Mouse (Mus musculus) hindbrain, postnatal 0 days (tissue): ENCODE results near the gene Prdm1. TPM values are rescaled to one million over a fixed set of nuclear protein-coding genes. Genes with fewer than 3 reads are reported as not detected.

Experiments used
- ATAC-seq: fragments of 200-750 bp; cut with Nextera tagmentation; 2 replicates; pipeline ENCODE4 v1.8.0; 2017; ENCODE audit warnings: mild to moderate bottlenecking, moderate TSS enrichment, moderate library complexity
- DNase-seq: peaks from one replicate; pipeline ENCODE4 v3.0.0-alpha.2; 2015; ENCODE audit warnings: low spot score
- H3K27ac ChIP-seq: fragments of 300-500 bp; sonication (generic); 2 replicates; pipeline ENCODE4 v1.5.1; 2014; ENCODE audit warnings: mild to moderate bottlenecking
- H3K27me3 ChIP-seq: fragments of 300-500 bp; sonication (generic); 2 replicates; pipeline ENCODE4 v1.6.1; 2014; ENCODE audit warnings: low read length, mixed read lengths; ENCODE audit not compliant: insufficient read depth
- H3K36me3 ChIP-seq: fragments of 300-500 bp; sonication (generic); 2 replicates; pipeline ENCODE4 v1.6.1; 2014; ENCODE audit warnings: low read length, mixed read lengths; ENCODE audit not compliant: insufficient read depth
- H3K4me1 ChIP-seq: fragments of 300-500 bp; sonication (generic); 2 replicates; pipeline ENCODE4 v1.6.1; 2014; ENCODE audit warnings: antibody characterized with exemption, low read length, mixed read lengths; ENCODE audit not compliant: insufficient read depth
- H3K4me2 ChIP-seq: fragments of 300-500 bp; sonication (generic); 2 replicates; pipeline ENCODE4 v1.6.1; 2014; ENCODE audit warnings: low read depth, mild to moderate bottlenecking, low read length, moderate library complexity, mixed read lengths
- H3K4me3 ChIP-seq: fragments of 300-500 bp; sonication (generic); 2 replicates; pipeline ENCODE4 v1.5.1; 2014; ENCODE audit warnings: low read length
- H3K9ac ChIP-seq: fragments of 300-500 bp; sonication (generic); replicated peaks from 2 replicates; pipeline ENCODE4 v1.6.1; 2014; ENCODE audit warnings: mild to moderate bottlenecking, low read length, moderate library complexity, mixed read lengths
- H3K9me3 ChIP-seq: fragments of 300-500 bp; sonication (generic); 2 replicates; pipeline ENCODE4 v1.6.1; 2016; ENCODE audit warnings: low read length, mixed read lengths
- CTCF ChIP-seq: IDR thresholded peaks from 2 replicates; pipeline ENCODE4 v1.5.1; 2016; ENCODE audit warnings: antibody characterized with exemption, control low read depth, low read depth
- WGBS: fragments of 180-500 bp; shearing (Covaris S2); extraction: QIAGEN DNeasy Blood & Tissue Kit; methylation state at CpG from one replicate; pipeline ENCODE4 v1.1.7; 2014; 5-methylcytosine and 5-hydroxymethylcytosine counted together
- polyA plus RNA-seq: library from polyadenylated mRNA; unstranded; fragments of >200 nt; fragmentation: Nextera tagmentation; extraction: Ambion mirVana; gene quantifications from 2 replicates; pipeline ENCODE4 v1.2.1, GENCODE M21; 2015
- total RNA-seq: library from RNA; depleted of rRNA; stranded (reverse); fragments of >200 nt; gene quantifications from 2 replicates; pipeline ENCODE4 v1.2.3, GENCODE M21; 2014

Gene Prdm1
- total and polyA plus RNA-seq, 2 experiments from 2014 or later: 0.44 to 0.63 TPM

- Histone ChIP-seq H3K9ac (no peak overlapping the region), H3K27ac (no peak overlapping the region), H3K27me3 (no peaks in the 10 kb centered on the region), H3K4me2 (no peak overlapping the region), H3K9me3 (no peaks in the 10 kb centered on the region), H3K36me3 (no peaks in the 10 kb centered on the region), H3K4me1 (no peaks in the 10 kb centered on the region), H3K4me3 (no peak overlapping the region)
- DNase-seq (peak; percentile 70), ATAC-seq (peak; percentile 40; the same call in 1 of the 2 replicates)
- TF ChIP-seq CTCF: no peak
- 37% methylated on average over 10 of the region's 10 CpGs for WGBS
These were observed 54.0 kb downstream of the Prdm1 start for GRCm38 (mm10) chr10:44474256-44474655.

- Histone ChIP-seq H3K4me1 (no peaks in the 10 kb centered on the region), H3K9ac (no peak overlapping the region), H3K27ac (no peak overlapping the region), H3K4me2 (no peak overlapping the region), H3K4me3 (no peak overlapping the region), H3K36me3 (no peaks in the 10 kb centered on the region), H3K9me3 (no peaks in the 10 kb centered on the region), H3K27me3 (no peaks in the 10 kb centered on the region)
- no peak for TF ChIP-seq CTCF
- ATAC-seq: no peak
- WGBS: 26% methylated on average over 8 of the region's 8 CpGs
- no peak for DNase-seq
These were observed 62.7 kb downstream of the Prdm1 start for GRCm38 (mm10) chr10:44465618-44466017.

GRCm38 (mm10) chr10:44464563-44464962 is 63.7 kb downstream of the Prdm1 start:
- Histone ChIP-seq H3K4me1 (no peaks in the 10 kb centered on the region), H3K4me2 (no peak overlapping the region), H3K9me3 (no peaks in the 10 kb centered on the region), H3K27me3 (no peaks in the 10 kb centered on the region), H3K4me3 (no peak overlapping the region), H3K9ac (no peak overlapping the region), H3K27ac (no peak overlapping the region), H3K36me3 (no peaks in the 10 kb centered on the region)
- WGBS: 75% methylated on average over 5 of the region's 5 CpGs
- no peak for TF ChIP-seq CTCF
- ATAC-seq (no peak), DNase-seq (no peak)

DNA sequence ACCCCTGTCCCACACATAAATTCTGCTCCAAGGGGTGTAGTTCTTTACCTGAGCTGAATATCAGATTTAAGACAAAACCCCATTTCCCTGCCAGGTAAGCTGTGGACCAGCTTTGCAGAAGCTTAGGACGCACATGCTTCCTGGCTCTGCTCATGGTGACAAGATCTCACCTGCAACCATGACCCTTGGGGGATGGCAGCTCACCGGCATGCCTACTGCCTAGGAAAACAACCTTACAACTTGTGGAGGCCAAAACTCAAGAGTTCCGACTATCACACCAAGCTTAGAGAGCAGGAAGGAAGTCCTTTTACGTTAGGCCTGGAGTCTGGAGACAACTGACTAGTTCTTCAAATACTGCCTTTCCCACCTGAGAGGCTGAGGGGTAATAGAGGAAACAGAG is 64.4 kb downstream of the Prdm1 start:
- no peak for ATAC-seq
- no peak for DNase-seq
- no peak for TF ChIP-seq CTCF
- no peaks in the 10 kb centered on the region for H3K9me3 ChIP-seq
- no peaks in the 10 kb centered on the region for H3K27me3 ChIP-seq
- H3K4me2 ChIP-seq: no peak overlapping the region
- no peak overlapping the region for H3K27ac ChIP-seq
- no peak overlapping the region for H3K4me3 ChIP-seq
- no peaks in the 10 kb centered on the region for H3K4me1 ChIP-seq
- 93% methylated on average over 4 of the region's 4 CpGs for WGBS
- H3K36me3 ChIP-seq: no peaks in the 10 kb centered on the region
- no peak overlapping the region for H3K9ac ChIP-seq

GRCm38 (mm10) chr10:44462351-44462750 is 66.0 kb downstream of the Prdm1 start:
- H3K27me3 ChIP-seq: no peaks in the 10 kb centered on the region
- no peak overlapping the region for H3K4me2 ChIP-seq
- DNase-seq (no peak), ATAC-seq (no peak)
- 91% methylated on average over 8 of the region's 8 CpGs for WGBS
- no peak overlapping the region for H3K27ac ChIP-seq
- no peaks in the 10 kb centered on the region for H3K36me3 ChIP-seq
- no peak overlapping the region for H3K9ac ChIP-seq
- TF ChIP-seq CTCF: no peak
- no peaks in the 10 kb centered on the region for H3K4me1 ChIP-seq
- H3K9me3 ChIP-seq: no peaks in the 10 kb centered on the region
- H3K4me3 ChIP-seq: no peak overlapping the region

DNA sequence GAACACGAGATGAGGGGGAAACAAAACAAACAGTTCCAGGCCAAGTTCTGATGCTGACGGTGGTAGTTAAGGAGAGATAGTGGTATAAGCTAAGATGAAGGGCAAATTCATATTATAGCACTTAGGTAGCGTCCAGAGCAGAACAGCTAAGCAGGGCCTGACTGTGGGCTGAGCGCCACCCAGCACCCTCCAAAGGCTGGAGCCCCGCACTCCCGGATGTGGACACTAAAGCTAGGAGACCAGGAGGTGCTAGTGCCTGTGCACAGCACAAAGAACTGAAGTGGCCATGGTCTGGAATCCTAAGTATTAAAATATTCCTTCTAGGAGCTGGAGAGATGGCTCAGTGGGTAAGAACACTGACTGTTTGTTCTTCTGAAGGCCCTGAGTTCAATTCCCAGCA is 67.2 kb downstream of the Prdm1 start:
- Histone ChIP-seq H3K4me2 (no peak overlapping the region), H3K27me3 (0 out of 2 replicates have a peak, but pooled peaks cover 7% of the 10 kb centered on the region), H3K4me1 (no peaks in the 10 kb centered on the region), H3K4me3 (no peak overlapping the region), H3K9me3 (no peaks in the 10 kb centered on the region), H3K27ac (no peak overlapping the region), H3K36me3 (no peaks in the 10 kb centered on the region), H3K9ac (no peak overlapping the region)
- ATAC-seq (no peak), DNase-seq (no peak)
- no peak for TF ChIP-seq CTCF
- WGBS: 93% methylated on average over 6 of the region's 6 CpGs

DNA sequence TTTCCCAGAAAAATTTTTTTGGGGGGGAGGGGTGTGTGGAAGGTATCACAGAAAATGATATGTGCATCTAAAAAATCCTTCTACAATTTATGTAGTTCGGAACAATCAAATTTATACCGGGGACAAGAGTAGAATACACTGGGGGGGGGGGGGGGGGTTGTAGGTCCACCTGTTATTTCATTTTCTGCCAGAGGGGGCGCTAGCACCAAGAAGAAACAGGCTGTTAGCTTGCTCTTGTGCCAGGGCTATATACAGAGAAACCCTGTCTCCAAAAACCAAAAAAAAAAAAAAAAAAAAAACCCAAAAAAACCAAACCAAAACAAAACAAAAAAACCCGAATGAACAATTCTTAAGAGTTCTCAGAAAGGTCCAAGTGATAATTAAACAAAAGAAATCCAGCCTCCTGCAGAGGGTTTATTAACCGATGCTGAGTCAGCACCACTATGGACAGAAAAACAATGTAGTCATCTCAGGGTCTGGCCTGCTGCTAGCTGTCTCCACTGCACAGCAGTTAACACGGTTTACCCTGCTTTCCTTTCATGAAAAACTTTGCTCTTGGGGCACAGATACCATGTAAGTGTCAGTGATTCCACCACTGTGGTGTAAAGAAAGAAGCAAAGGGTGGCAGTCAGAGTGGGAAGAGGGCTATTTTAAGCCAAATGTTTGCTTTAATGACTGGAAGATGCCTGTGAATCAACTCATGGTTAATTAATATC is 68.0 kb downstream of the Prdm1 start:
- ATAC-seq (no peak), DNase-seq (peak; percentile 80)
- no peaks in the 10 kb centered on the region for H3K4me1 ChIP-seq
- 0 out of 2 replicates have a peak, but pooled peaks cover 10% of the 10 kb centered on the region for H3K27me3 ChIP-seq
- TF ChIP-seq CTCF: peak; percentile 59
- 15% methylated on average over 6 of the region's 6 CpGs for WGBS
- 0 out of 2 replicates have a peak overlapping the region, but pooled peaks have one; percentile 98 for H3K4me2 ChIP-seq
- H3K9me3 ChIP-seq: no peaks in the 10 kb centered on the region
- no peaks in the 10 kb centered on the region for H3K36me3 ChIP-seq
- no peak overlapping the region for H3K9ac ChIP-seq
- no peak overlapping the region for H3K4me3 ChIP-seq
- no peak overlapping the region for H3K27ac ChIP-seq
